Mouse (Mus musculus) heart, embryonic 15.5 days (tissue): ENCODE measurements around the gene Ttc39b. TPM values are rescaled to one million over a fixed set of nuclear protein-coding genes. Genes with fewer than 3 reads are reported as not detected.
A peak's percentile ranks its signal among the peaks of the same experiment; 100 is the strongest.

Source experiments
- ATAC-seq: fragments of 200-750 bp; cut with Nextera tagmentation; replicated peaks from 2 replicates; pipeline ENCODE4 v1.8.0; 2017; ENCODE audit warnings: low read depth, moderate TSS enrichment; ENCODE audit not compliant: insufficient number of reproducible peaks, insufficient read depth, low FRiP score
- H3K27ac ChIP-seq: fragments of 300-500 bp; sonication (generic); 2 replicates; pipeline ENCODE4 v1.5.1; 2015; ENCODE audit warnings: mild to moderate bottlenecking, inconsistent platforms
- H3K27me3 ChIP-seq: fragments of 300-500 bp; sonication (generic); 2 replicates; pipeline ENCODE4 v1.6.1; 2015; ENCODE audit warnings: inconsistent platforms
- H3K36me3 ChIP-seq: fragments of 300-500 bp; sonication (generic); 2 replicates; pipeline ENCODE4 v1.6.1; 2015; ENCODE audit warnings: mild to moderate bottlenecking, inconsistent platforms
- H3K4me1 ChIP-seq: fragments of 300-500 bp; sonication (generic); replicated peaks from 2 replicates; pipeline ENCODE4 v1.6.1; 2015; ENCODE audit warnings: inconsistent platforms
- H3K4me2 ChIP-seq: fragments of 300-500 bp; sonication (generic); 2 replicates; pipeline ENCODE4 v1.6.1; 2015; ENCODE audit warnings: inconsistent platforms, mild to moderate bottlenecking, moderate library complexity
- H3K4me3 ChIP-seq: fragments of 300-500 bp; sonication (generic); 2 replicates; pipeline ENCODE4 v1.5.1; 2015; ENCODE audit warnings: mild to moderate bottlenecking, inconsistent platforms
- H3K9ac ChIP-seq: fragments of 300-500 bp; sonication (generic); 2 replicates; pipeline ENCODE4 v1.6.1; 2015; ENCODE audit warnings: mild to moderate bottlenecking, inconsistent platforms
- H3K9me3 ChIP-seq: fragments of 300-500 bp; sonication (generic); replicated peaks from 2 replicates; pipeline ENCODE4 v1.6.1; 2016; ENCODE audit warnings: inconsistent platforms
- WGBS: fragments of 180-500 bp; shearing (Covaris S2); methylation state at CpG from one replicate; pipeline ENCODE4 v1.1.7; 2015; ENCODE audit warnings: mixed read lengths; 5-methylcytosine and 5-hydroxymethylcytosine counted together
- polyA plus RNA-seq: library from polyadenylated mRNA; unstranded; fragments of >200 nt; fragmentation: Nextera tagmentation; extraction: Ambion mirVana; gene quantifications from 2 replicates; pipeline ENCODE4 v1.2.1, GENCODE M21; 2015

Gene Ttc39b
- 1.8 and 2.0 TPM in 2 replicates for polyA plus RNA-seq

GRCm38 (mm10) chr4:83323910-83324684 is at the start of gene Ttc39b:
Ttc39b (minus strand) TSS chr4:83324255.
- Histone ChIP-seq H3K27ac (peak within 1 kb of the TSS; percentile 32), H3K4me3 (peak within 1 kb of the TSS; percentile 66), H3K36me3 (no peaks in the 10 kb centered on the region), H3K27me3 (peaks cover 9% of the 10 kb centered on the region; the same call in 1 of the 2 replicates), H3K4me1 (peaks cover 8% of the 10 kb centered on the region; the same call in 1 of the 2 replicates), H3K9me3 (no peaks in the 10 kb centered on the region), H3K9ac (peak within 1 kb of the TSS; percentile 48), H3K4me2 (peak within 1 kb of the TSS; percentile 94)
- peak; percentile 95 for ATAC-seq
- under 1% methylated on average over 59 of the region's 59 CpGs for WGBS

GRCm38 (mm10) chr4:83373381-83373780 is 49.3 kb upstream of the Ttc39b start:
- H3K4me2 ChIP-seq: no peak overlapping the region
- H3K9me3 ChIP-seq: no peaks in the 10 kb centered on the region
- no peaks in the 10 kb centered on the region for H3K36me3 ChIP-seq
- no peak overlapping the region for H3K27ac ChIP-seq
- no peak overlapping the region for H3K9ac ChIP-seq
- no peaks in the 10 kb centered on the region for H3K4me1 ChIP-seq
- no peak for ATAC-seq
- WGBS: 73% methylated on average over 4 of the region's 4 CpGs
- H3K4me3 ChIP-seq: no peak overlapping the region
- H3K27me3 ChIP-seq: no peaks in the 10 kb centered on the region

GRCm38 (mm10) chr4:83357738-83358137 is 33.7 kb upstream of the Ttc39b start:
- H3K9ac ChIP-seq: no peak overlapping the region
- no peak for ATAC-seq
- 85% methylated on average over 1 of the region's 1 CpGs for WGBS

GRCm38 (mm10) chr4:83354786-83355185 is 30.7 kb upstream of the Ttc39b start:
- Histone ChIP-seq H3K9ac (no peak overlapping the region), H3K27ac (no peak overlapping the region), H3K9me3 (no peaks in the 10 kb centered on the region), H3K36me3 (no peaks in the 10 kb centered on the region), H3K27me3 (0 out of 2 replicates have a peak, but pooled peaks cover 4% of the 10 kb centered on the region), H3K4me2 (no peak overlapping the region), H3K4me3 (no peak overlapping the region), H3K4me1 (peaks cover 12% of the 10 kb centered on the region)
- WGBS: 77% methylated on average over 2 of the region's 2 CpGs
- ATAC-seq: no peak

More at GRCm38 (mm10) chr4:83357738-83358137, 33.7 kb upstream of the Ttc39b start:
- peaks cover 7% of the 10 kb centered on the region for H3K4me1 ChIP-seq
- no peak overlapping the region for H3K27ac ChIP-seq
- no peaks in the 10 kb centered on the region for H3K9me3 ChIP-seq
- no peaks in the 10 kb centered on the region for H3K36me3 ChIP-seq
- H3K4me2 ChIP-seq: no peak overlapping the region
- 0 out of 2 replicates have a peak, but pooled peaks cover 4% of the 10 kb centered on the region for H3K27me3 ChIP-seq
- H3K4me3 ChIP-seq: no peak overlapping the region

GRCm38 (mm10) chr4:83353949-83354348 is 29.9 kb upstream of the Ttc39b start:
- Histone ChIP-seq H3K9me3 (no peaks in the 10 kb centered on the region), H3K9ac (no peak overlapping the region), H3K27me3 (peaks cover 6% of the 10 kb centered on the region; the same call in 1 of the 2 replicates), H3K4me3 (no peak overlapping the region), H3K4me2 (peak overlapping the region; percentile 1; the same call in 1 of the 2 replicates), H3K4me1 (peaks cover 12% of the 10 kb centered on the region), H3K36me3 (no peaks in the 10 kb centered on the region), H3K27ac (no peak overlapping the region)
- 16% methylated on average over 6 of the region's 6 CpGs for WGBS
- no peak for ATAC-seq

GRCm38 (mm10) chr4:83353276-83353675 is 29.2 kb upstream of the Ttc39b start:
- peaks cover 12% of the 10 kb centered on the region for H3K4me1 ChIP-seq
- H3K4me3 ChIP-seq: no peak overlapping the region
- no peaks in the 10 kb centered on the region for H3K9me3 ChIP-seq
- H3K4me2 ChIP-seq: no peak overlapping the region
- no peak for ATAC-seq
- peaks cover 8% of the 10 kb centered on the region; the same call in 1 of the 2 replicates for H3K27me3 ChIP-seq
- H3K36me3 ChIP-seq: no peaks in the 10 kb centered on the region
- WGBS: 92% methylated on average over 12 of the region's 12 CpGs
- no peak overlapping the region for H3K27ac ChIP-seq
- no peak overlapping the region for H3K9ac ChIP-seq

- Histone ChIP-seq H3K4me3 (no peak overlapping the region), H3K4me1 (peaks cover 12% of the 10 kb centered on the region), H3K9me3 (no peaks in the 10 kb centered on the region), H3K36me3 (no peaks in the 10 kb centered on the region), H3K4me2 (no peak overlapping the region), H3K27me3 (peaks cover 8% of the 10 kb centered on the region; the same call in 1 of the 2 replicates), H3K27ac (no peak overlapping the region), H3K9ac (no peak overlapping the region)
- ATAC-seq: peak; percentile 85
- 32% methylated on average over 6 of the region's 6 CpGs for WGBS
Observed at GRCm38 (mm10) chr4:83350719-83351118, 26.7 kb upstream of the Ttc39b start.

- peaks cover 4% of the 10 kb centered on the region; the same call in 1 of the 2 replicates for H3K27me3 ChIP-seq
- no peak overlapping the region for H3K27ac ChIP-seq
- no peak for ATAC-seq
- no peak overlapping the region for H3K4me3 ChIP-seq
- peaks cover 7% of the 10 kb centered on the region for H3K4me1 ChIP-seq
- H3K9me3 ChIP-seq: no peaks in the 10 kb centered on the region
- WGBS: 92% methylated on average over 1 of the region's 1 CpGs
- no peaks in the 10 kb centered on the region for H3K36me3 ChIP-seq
- H3K9ac ChIP-seq: no peak overlapping the region
- no peak overlapping the region for H3K4me2 ChIP-seq
Observed at GRCm38 (mm10) chr4:83348970-83349369, 24.9 kb upstream of the Ttc39b start.

GRCm38 (mm10) chr4:83343895-83344294 is 19.8 kb upstream of the Ttc39b start:
- Histone ChIP-seq H3K27ac (no peak overlapping the region), H3K9me3 (no peaks in the 10 kb centered on the region), H3K4me1 (no peaks in the 10 kb centered on the region), H3K4me2 (no peak overlapping the region), H3K9ac (no peak overlapping the region), H3K4me3 (no peak overlapping the region), H3K36me3 (no peaks in the 10 kb centered on the region), H3K27me3 (peaks cover 1% of the 10 kb centered on the region; the same call in 1 of the 2 replicates)
- 60% methylated on average over 2 of the region's 2 CpGs for WGBS
- ATAC-seq: no peak

GRCm38 (mm10) chr4:83343146-83343823 is 19.2 kb upstream of the Ttc39b start:
- no peaks in the 10 kb centered on the region for H3K9me3 ChIP-seq
- no peak overlapping the region for H3K4me2 ChIP-seq
- H3K27ac ChIP-seq: no peak overlapping the region
- H3K27me3 ChIP-seq: no peaks in the 10 kb centered on the region
- no peak for ATAC-seq
- H3K4me1 ChIP-seq: no peaks in the 10 kb centered on the region
- WGBS: 63% methylated on average over 9 of the region's 9 CpGs
- no peaks in the 10 kb centered on the region for H3K36me3 ChIP-seq
- H3K9ac ChIP-seq: no peak overlapping the region
- no peak overlapping the region for H3K4me3 ChIP-seq

GRCm38 (mm10) chr4:83342268-83342970 is 18.4 kb upstream of the Ttc39b start:
- no peak overlapping the region for H3K9ac ChIP-seq
- H3K9me3 ChIP-seq: no peaks in the 10 kb centered on the region
- no peak overlapping the region for H3K4me3 ChIP-seq
- H3K4me1 ChIP-seq: no peaks in the 10 kb centered on the region
- no peak overlapping the region for H3K27ac ChIP-seq
- H3K36me3 ChIP-seq: no peaks in the 10 kb centered on the region
- no peaks in the 10 kb centered on the region for H3K27me3 ChIP-seq
- WGBS: 40% methylated on average over 14 of the region's 14 CpGs
- H3K4me2 ChIP-seq: no peak overlapping the region
- ATAC-seq: no peak
